Mouse (Mus musculus) left cerebral cortex, adult 2 months (tissue): ENCODE data around the gene D430019H16Rik. TPM values are rescaled to one million over a fixed set of nuclear protein-coding genes. Genes with fewer than 3 reads are reported as not detected.

Source experiments
- DNase-seq, 2 experiments: peaks; one replicate each; pipeline ENCODE4 v3.0.0; 2021 to 2022; ENCODE audit warnings: low spot score in 2 of 2, mixed read lengths in 1 of 2; ENCODE audit errors: extremely low spot score in 1 of 2
- H3K27ac ChIP-seq: fragments of 200-600 bp; 2 replicates; pipeline ENCODE4 v1.8.1; 2022
- H3K4me3 ChIP-seq: fragments of 200-600 bp; 2 replicates; pipeline ENCODE4 v1.8.1; 2022
- CTCF ChIP-seq: fragments of 200-600 bp; IDR thresholded peaks from 2 replicates; pipeline ENCODE4 v1.8.1; 2022; ENCODE audit warnings: antibody characterized with exemption, mild to moderate bottlenecking, moderate library complexity
- intact Hi-C: fragments of 180-260 bp; cut with DNase I; formaldehyde crosslinking; loops from one replicate; pipeline ENCODE4 v1.15.1; 2025
- total RNA-seq, 2 experiments: library from RNA; stranded (reverse); gene quantifications; 2 replicates each; pipeline ENCODE4 v1.2.3; 2021

The D430019H16Rik gene
- total RNA-seq, 2 experiments from 2014 or later, result 81.5 to 88.0 TPM

DNA sequence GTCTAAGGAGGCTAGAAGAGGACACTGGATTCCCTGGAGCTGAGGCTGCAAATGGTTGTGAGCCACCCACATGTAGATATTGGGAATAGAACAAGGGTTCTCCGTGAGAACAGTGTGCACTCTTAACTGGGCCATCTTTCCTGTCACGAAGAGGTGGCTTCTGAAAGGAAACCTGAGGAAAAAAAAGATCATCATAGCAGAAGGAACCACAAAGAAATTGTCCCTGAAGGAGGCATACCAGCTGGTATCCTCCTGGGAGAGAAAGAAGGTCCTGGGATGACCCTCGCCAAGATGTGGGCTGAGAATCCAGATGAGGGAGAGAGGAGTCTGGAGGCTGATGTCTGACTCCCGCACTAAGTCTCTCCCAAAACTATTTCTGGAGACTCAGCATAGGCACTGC, 4.4 kb upstream of the D430019H16Rik start:
- intact Hi-C loops, result loop anchor here (2.0 kb wide), 1 partner anchor 26 kb away; no protein-coding TSS in a partner anchor
- Histone ChIP-seq H3K27ac (no peak overlapping the region), H3K4me3 (no peak overlapping the region)
- DNase-seq, result no peak
- no peak for TF ChIP-seq CTCF

DNA sequence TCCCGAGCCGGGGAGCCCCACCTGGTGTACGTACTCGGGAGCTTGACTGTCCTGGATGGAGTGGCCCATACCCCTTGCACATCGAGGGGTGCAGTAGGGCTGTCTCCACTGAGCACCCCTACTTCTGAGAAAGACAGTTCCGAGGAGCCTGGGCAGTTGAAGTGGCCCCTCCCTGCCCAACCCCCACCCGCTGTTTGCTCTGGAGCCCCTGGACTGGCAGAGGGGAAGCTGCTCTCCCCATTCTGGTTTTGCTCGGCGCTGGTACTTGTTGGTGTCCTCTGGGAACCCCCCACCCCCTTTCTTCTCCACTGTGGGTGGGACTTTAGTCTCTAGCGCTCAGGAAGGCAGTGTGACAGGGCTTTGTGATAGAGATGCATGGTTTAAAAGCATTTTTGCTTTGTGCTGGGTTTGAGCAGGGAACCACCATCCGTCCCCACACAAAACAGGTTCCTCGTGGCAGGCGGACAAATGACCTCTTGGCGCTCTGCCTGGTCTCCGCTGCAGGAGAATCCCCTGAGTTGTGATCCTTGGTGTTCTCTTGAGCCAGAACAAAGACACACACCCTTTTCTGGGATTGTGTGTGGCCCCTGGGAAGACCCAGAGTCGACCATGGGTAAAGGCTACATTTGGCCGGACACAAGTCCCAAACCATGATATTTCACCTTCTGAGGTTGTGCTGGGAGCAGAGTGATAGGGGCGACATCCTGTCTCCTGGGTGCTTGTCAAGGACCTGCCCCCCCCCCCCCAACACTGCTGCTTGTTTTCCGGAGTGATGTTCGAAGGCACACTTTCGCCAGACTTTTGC, 804 bp downstream of the D430019H16Rik start:
- intact Hi-C loops, result loop anchor here (2.0 kb wide), 1 partner anchor 22 kb away; no protein-coding TSS in a partner anchor
- DNase-seq, result no peak
- peak overlapping the region; percentile 57 for H3K4me3 ChIP-seq
- no peak for TF ChIP-seq CTCF
- H3K27ac ChIP-seq, result peak overlapping the region; percentile 83

DNA sequence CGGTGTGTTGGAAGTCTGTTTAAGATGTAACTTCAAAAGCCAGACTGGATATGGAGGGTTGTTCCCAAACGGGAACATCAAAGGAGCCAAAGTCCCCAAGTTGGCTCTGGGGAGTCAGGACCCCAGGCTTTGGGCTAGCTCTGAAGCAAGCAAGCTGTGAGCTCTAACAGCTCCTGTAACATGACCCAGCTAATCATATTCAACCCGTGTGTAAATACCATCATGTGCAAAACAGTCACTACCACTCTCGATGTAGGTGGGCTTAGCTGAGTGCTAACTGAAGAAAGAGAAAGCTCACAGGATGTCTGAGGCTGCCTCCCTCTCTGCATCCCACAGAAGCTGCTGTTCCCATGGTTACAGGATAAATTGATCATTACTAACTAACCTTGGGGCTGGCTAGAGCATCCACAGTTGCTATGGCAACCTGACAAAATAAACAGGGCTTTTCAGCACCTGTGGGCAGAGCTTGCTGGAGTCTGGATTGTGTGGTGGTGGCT, 1.5 kb downstream of the D430019H16Rik start:
- peak in 1 of 2 experiments; percentile 58 for DNase-seq
- TF ChIP-seq CTCF, result no peak
- intact Hi-C loops, result loop anchor here (2.0 kb wide), 1 partner anchor 22 kb away; no protein-coding TSS in a partner anchor
- H3K4me3 ChIP-seq, result peak overlapping the region; percentile 57
- peak overlapping the region; percentile 83; the same call in 1 of the 2 replicates for H3K27ac ChIP-seq

GRCm38 (mm10) chr12:105458791-105459190, 5.1 kb downstream of the D430019H16Rik start:
- DNase-seq, result no peak
- no peak overlapping the region for H3K4me3 ChIP-seq
- no peak overlapping the region for H3K27ac ChIP-seq
- TF ChIP-seq CTCF, result no peak
- intact Hi-C loops, result no loop called here

DNA sequence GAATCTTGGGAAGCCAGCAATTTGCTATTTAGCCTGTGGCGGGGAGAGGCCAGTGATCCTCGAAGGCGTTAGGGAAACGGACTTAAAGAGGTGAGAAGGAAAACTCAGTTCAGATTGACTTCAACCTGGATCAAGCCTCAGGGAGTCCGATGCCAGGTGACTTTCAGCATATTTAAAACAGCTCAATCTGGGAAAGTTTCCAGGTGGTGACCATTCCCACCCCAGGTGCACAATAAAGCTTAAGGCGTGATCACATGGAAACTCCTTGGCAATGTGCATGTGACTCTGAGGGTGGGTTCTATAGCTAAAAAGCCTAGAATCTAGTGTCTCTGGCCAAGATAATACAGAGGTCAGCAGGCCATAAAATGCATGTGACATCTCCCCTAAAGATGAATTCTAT, 7.4 kb downstream of the D430019H16Rik start:
- no peak for DNase-seq
- Histone ChIP-seq H3K4me3 (no peak overlapping the region), H3K27ac (no peak overlapping the region)
- intact Hi-C loops, result no loop called here
- no peak for TF ChIP-seq CTCF

- no peak overlapping the region for H3K27ac ChIP-seq
- TF ChIP-seq CTCF, result no peak
- intact Hi-C loops, result no loop called here
- no peak for DNase-seq
- H3K4me3 ChIP-seq, result no peak overlapping the region
These were observed 15.4 kb downstream of the D430019H16Rik start for GRCm38 (mm10) chr12:105469026-105469425.

GRCm38 (mm10) chr12:105475230-105475911, 21.7 kb downstream of the D430019H16Rik start:
- Histone ChIP-seq H3K4me3 (no peak overlapping the region), H3K27ac (peak overlapping the region; percentile 45)
- DNase-seq, result peak in 1 of 2 experiments; percentile 55
- intact Hi-C loops, result loop anchor here (2.0 kb wide), 1 partner anchor 27 kb away; no protein-coding TSS in a partner anchor
- TF ChIP-seq CTCF, result no peak

- Histone ChIP-seq H3K27ac (peak overlapping the region; percentile 74), H3K4me3 (no peak overlapping the region)
- intact Hi-C loops, result loop anchor here (2.0 kb wide), 1 partner anchor 22 kb away; no protein-coding TSS in a partner anchor
- peak; percentile 82 for TF ChIP-seq CTCF
- DNase-seq, result peak; percentile 70 to 74
These were observed 22.8 kb downstream of the D430019H16Rik start for GRCm38 (mm10) chr12:105476453-105476852.

DNA sequence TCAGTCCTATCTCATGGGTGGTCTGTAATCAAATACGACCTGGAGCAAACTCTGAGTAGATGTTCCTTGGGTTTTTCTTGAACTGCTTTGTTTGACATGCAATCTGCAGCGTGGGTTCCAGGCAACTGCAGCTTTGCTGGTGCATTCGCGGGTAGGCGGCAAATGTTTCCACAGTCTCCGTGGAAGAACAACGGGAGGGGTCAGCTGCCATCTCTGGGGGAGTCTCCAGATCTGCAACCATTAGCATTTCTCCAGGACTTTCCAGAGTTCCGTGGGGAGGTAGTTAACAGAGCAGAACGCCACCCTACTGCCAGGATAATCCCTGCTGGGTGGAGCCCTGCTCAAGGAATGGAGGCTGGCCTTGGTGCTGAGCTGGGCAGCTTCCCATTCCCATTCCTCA, 23.3 kb downstream of the D430019H16Rik start:
- no peak for DNase-seq
- TF ChIP-seq CTCF, result no peak
- intact Hi-C loops, result loop anchor here (2.0 kb wide), 1 partner anchor 22 kb away; no protein-coding TSS in a partner anchor
- H3K27ac ChIP-seq, result no peak overlapping the region
- no peak overlapping the region for H3K4me3 ChIP-seq

DNA sequence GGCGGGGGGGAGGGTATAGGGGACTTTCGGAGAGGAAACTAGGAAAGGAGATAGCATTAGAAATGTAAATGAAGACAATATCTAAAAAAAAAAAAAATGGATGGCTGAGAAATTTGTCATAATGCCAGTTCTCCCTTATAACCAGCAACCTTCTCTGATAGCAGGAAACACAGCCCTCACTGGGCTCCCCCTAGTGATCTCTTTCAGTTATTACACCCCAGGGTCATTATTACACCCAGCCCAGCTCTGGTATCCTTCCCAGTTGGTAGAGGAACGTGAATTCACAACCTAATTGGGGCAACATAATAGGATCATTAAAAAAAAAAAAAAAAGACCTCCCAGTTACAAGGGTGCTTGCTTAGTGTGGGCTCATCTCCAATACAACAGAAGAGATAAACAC, 29.8 kb downstream of the D430019H16Rik start:
- DNase-seq, result no peak
- intact Hi-C loops, result loop anchor here (2.0 kb wide), 1 partner anchor 49 kb away; no protein-coding TSS in a partner anchor
- Histone ChIP-seq H3K4me3 (no peak overlapping the region), H3K27ac (no peak overlapping the region)
- TF ChIP-seq CTCF, result peak; percentile 74

DNA sequence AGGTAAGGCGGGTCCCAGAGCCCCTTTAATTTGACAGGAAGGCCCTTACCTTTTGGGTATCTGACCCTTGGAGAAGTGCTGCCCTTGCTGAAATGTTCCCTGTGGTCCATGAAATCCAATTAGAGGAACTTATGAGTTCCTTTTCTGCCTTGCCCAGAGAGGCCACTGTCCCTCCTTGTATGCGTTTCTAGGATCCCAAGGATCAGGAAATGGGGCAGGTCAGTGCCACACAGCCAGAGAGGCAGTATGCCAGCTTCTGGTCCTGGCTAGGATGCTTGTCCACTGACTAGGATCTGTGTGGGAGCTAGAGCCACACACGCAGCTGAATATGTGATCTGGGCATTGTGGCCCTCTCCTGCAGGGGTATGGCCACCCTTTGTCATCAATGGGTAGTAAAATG, 36.6 kb downstream of the D430019H16Rik start:
- TF ChIP-seq CTCF, result no peak
- no peak for DNase-seq
- Histone ChIP-seq H3K4me3 (no peak overlapping the region), H3K27ac (no peak overlapping the region)
- intact Hi-C loops, result no loop called here

- Histone ChIP-seq H3K27ac (no peak overlapping the region), H3K4me3 (no peak overlapping the region)
- intact Hi-C loops, result no loop called here
- no peak for DNase-seq
- TF ChIP-seq CTCF, result no peak
These were observed 37.1 kb downstream of the D430019H16Rik start for GRCm38 (mm10) chr12:105490794-105491193.
